Mouse (Mus musculus) ES-E14 (cell line): Measurements from ENCODE around the gene Obscn. TPM values are rescaled to one million over a fixed set of nuclear protein-coding genes. Genes with fewer than 3 reads are reported as not detected.

Source experiments
- DNase-seq: peaks from one replicate; pipeline ENCODE4 v3.0.0-alpha.2; 2013; ENCODE audit warnings: low read depth, low spot score
- H3K27ac ChIP-seq: 2 replicates; pipeline ENCODE4 v1.5.1; 2012; ENCODE audit warnings: low read depth, mild to moderate bottlenecking, low read length, moderate library complexity, mixed read lengths; ENCODE audit not compliant: poor library complexity, insufficient read depth, severe bottlenecking
- H3K36me3 ChIP-seq: 2 replicates; pipeline ENCODE4 v1.6.1; 2012; ENCODE audit warnings: mild to moderate bottlenecking, low read length, moderate library complexity, mixed read lengths; ENCODE audit not compliant: control insufficient read depth, poor library complexity, insufficient read depth, severe bottlenecking
- H3K4me1 ChIP-seq, 2 experiments: fragments of 150-350 bp in 1 of 2; sonication (generic) in 1 of 2; 2 replicates each; pipeline ENCODE4 v1.6.1; 2012; ENCODE audit warnings: low read length in 2 of 2, mild to moderate bottlenecking in 1 of 2, mixed read lengths in 1 of 2; ENCODE audit not compliant: control insufficient read depth in 2 of 2, insufficient read depth in 2 of 2, poor library complexity in 1 of 2
- H3K4me3 ChIP-seq, 2 experiments: fragments of 150-350 bp in 1 of 2; sonication (generic) in 1 of 2; 2 replicates each; pipeline ENCODE4 v1.5.1; 2012; ENCODE audit warnings: low read length in 2 of 2, low read depth in 1 of 2, mild to moderate bottlenecking in 1 of 2, mixed read lengths in 1 of 2; ENCODE audit not compliant: insufficient read depth in 1 of 2, poor library complexity in 1 of 2, severe bottlenecking in 1 of 2
- H3K9ac ChIP-seq: 2 replicates; pipeline ENCODE4 v1.6.1; 2012; ENCODE audit warnings: low read depth, mild to moderate bottlenecking, low read length, mixed read lengths; ENCODE audit not compliant: poor library complexity, insufficient read depth, severe bottlenecking
- H3K9me3 ChIP-seq: fragments of 150-350 bp; sonication (generic); 2 replicates; pipeline ENCODE4 v1.6.1; 2012; ENCODE audit warnings: low read depth, mild to moderate bottlenecking, low read length; ENCODE audit not compliant: control insufficient read depth, insufficient read depth
- CHD2 ChIP-seq: IDR thresholded peaks from 2 replicates; pipeline ENCODE4 v1.6.1; 2014; ENCODE audit warnings: mild to moderate bottlenecking, low read depth, low read length, inconsistent platforms
- HCFC1 ChIP-seq: IDR thresholded peaks from 2 replicates; pipeline ENCODE4 v1.6.1; 2012; ENCODE audit warnings: low read length, inconsistent platforms, borderline replicate concordance; ENCODE audit not compliant: insufficient read depth
- MAFK ChIP-seq: IDR thresholded peaks from 2 replicates; pipeline ENCODE4 v1.6.1; 2014; ENCODE audit warnings: mild to moderate bottlenecking, low read depth, low read length, inconsistent platforms; ENCODE audit not compliant: insufficient read depth
- ZC3H11A ChIP-seq: IDR thresholded peaks from 2 replicates; pipeline ENCODE4 v1.6.1; 2012; ENCODE audit warnings: low read depth, mild to moderate bottlenecking, inconsistent platforms, low read length, borderline replicate concordance
- ZNF384 ChIP-seq: IDR thresholded peaks from 2 replicates; pipeline ENCODE4 v1.6.1; 2012; ENCODE audit warnings: low read depth, low read length, inconsistent platforms
- in situ Hi-C, 2 experiments: fragments of 600-800 bp; cut with MboI; formaldehyde crosslinking; loops; one replicate each; pipeline ENCODE4 v1.15.1; 2025; ENCODE audit warnings: low sequenced_read_pairs in 2 of 2, inconsistent platforms in 1 of 2; ENCODE audit not compliant: unreplicated experiment in 2 of 2
- total RNA-seq: library from RNA; depleted of rRNA; stranded (reverse); fragments of 300-350 nt; gene quantifications from 2 replicates; pipeline ENCODE4 v1.2.3, GENCODE M21; 2012

Obscn gene
- total RNA-seq, 1 experiment: 0.36 TPM

GRCm38 (mm10) chr11:59176475-59176874 is 40.3 kb upstream of the Obscn start:
- Histone ChIP-seq H3K4me1 (peaks cover 0 to 2% of the 10 kb centered on the region in 2 experiments; a peak in 1 of 4 replicates), H3K9me3 (no peaks in the 10 kb centered on the region), H3K9ac (peak overlapping the region; percentile 3; the same call in 1 of the 2 replicates), H3K4me3 (peak overlapping the region; percentile 9 to 57; a peak in 3 of 4 replicates), H3K36me3 (no peaks in the 10 kb centered on the region), H3K27ac (no peak overlapping the region)
- in situ Hi-C loops: no loop called here
- TF ChIP-seq ZNF384: no peak
- DNase-seq: no peak

DNA sequence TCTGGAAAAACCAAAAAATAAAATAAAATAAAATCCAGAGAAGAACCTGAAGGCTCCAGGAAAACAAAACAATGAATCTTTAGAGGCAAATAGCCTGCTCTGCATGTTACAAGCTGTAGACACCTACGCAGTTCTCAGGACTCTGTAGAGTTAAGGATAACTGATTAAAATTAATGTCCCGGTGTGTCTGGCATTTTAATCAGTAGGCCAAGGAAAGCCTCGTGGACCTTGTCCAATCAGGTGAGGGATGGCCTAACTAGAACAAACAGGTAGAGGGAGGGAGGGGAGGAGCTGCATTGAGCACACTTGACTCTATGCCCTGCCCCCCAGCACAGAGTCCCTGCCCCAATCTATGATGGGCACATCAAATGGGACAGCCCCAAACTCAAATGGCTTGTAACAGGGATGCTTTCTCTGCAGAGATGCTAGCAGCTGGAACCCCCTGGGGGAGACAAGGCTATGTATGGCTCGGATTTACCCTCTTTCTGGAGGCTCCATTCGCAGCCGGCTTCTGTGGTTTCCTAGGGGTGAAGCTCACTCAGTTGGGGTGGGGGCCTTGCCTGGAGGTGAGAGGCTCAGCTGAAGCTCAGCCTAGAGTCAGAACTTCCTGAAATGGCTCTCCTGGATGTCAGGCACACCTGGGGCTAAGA is 38.1 kb upstream of the Obscn start:
- Histone ChIP-seq H3K27ac (no peak overlapping the region), H3K9ac (no peak overlapping the region), H3K36me3 (no peaks in the 10 kb centered on the region), H3K4me3 (no peak overlapping the region), H3K4me1 (peaks cover 0 to 2% of the 10 kb centered on the region in 2 experiments; a peak in 1 of 4 replicates), H3K9me3 (no peaks in the 10 kb centered on the region)
- no peak for TF ChIP-seq MAFK
- no peak for TF ChIP-seq HCFC1
- TF ChIP-seq ZC3H11A: no peak
- no peak for TF ChIP-seq CHD2
- TF ChIP-seq ZNF384: no peak
- in situ Hi-C loops: no loop called here
- DNase-seq: no peak

- in situ Hi-C loops: no loop called here
- no peak for TF ChIP-seq MAFK
- TF ChIP-seq ZNF384: no peak
- no peak for TF ChIP-seq ZC3H11A
- TF ChIP-seq CHD2: no peak
- TF ChIP-seq HCFC1: no peak
- H3K9ac ChIP-seq: no peak overlapping the region
- H3K4me1 ChIP-seq: no peaks in the 10 kb centered on the region; a peak in 1 of 4 replicates
- H3K27ac ChIP-seq: no peak overlapping the region
- DNase-seq: no peak
- no peak overlapping the region for H3K4me3 ChIP-seq
- no peaks in the 10 kb centered on the region for H3K9me3 ChIP-seq
- H3K36me3 ChIP-seq: no peaks in the 10 kb centered on the region
Measured at GRCm38 (mm10) chr11:59170549-59170948, 34.3 kb upstream of the Obscn start.

DNA sequence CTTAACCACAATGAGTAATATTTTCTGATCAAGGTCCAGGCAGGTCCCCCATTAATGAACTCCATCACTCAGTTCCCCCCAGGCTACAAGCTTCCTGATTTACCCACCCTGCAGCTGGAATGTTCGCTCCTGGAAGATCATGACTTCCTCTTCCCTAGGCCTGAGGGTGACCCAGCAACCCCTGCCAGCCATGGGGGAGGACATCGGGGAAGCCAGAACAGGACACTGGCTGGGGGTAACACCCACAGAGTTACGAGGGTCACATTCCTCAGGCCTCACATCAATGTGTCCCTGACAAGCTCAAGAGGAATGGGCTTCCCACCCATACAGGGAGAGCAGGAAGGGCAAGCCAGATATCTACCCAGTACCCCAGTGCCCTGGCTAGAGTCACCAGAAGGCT is 33.6 kb upstream of the Obscn start:
- DNase-seq: no peak
- no peak overlapping the region for H3K27ac ChIP-seq
- H3K9ac ChIP-seq: no peak overlapping the region
- TF ChIP-seq ZNF384 (no peak), ZC3H11A (no peak), MAFK (no peak), CHD2 (no peak)
- H3K9me3 ChIP-seq: no peaks in the 10 kb centered on the region
- H3K4me3 ChIP-seq: no peak overlapping the region
- no peaks in the 10 kb centered on the region for H3K36me3 ChIP-seq
- in situ Hi-C loops: no loop called here
- H3K4me1 ChIP-seq: no peaks in the 10 kb centered on the region; a peak in 1 of 4 replicates
